Mouse (Mus musculus) G1E (cell line): Measurements from ENCODE around the gene Ugt1a6a.

Experiments used
- CTCF ChIP-seq: IDR thresholded peaks from 2 replicates; pipeline ENCODE4 v1.5.1; 2012; ENCODE audit warnings: low read depth, low read length, inconsistent platforms, mixed read lengths
- GATA1 ChIP-seq: IDR thresholded peaks from 2 replicates; pipeline ENCODE4 v1.6.1; 2012; ENCODE audit warnings: borderline replicate concordance, low read length, inconsistent platforms, mixed read lengths
- TAL1 ChIP-seq: conservative IDR thresholded peaks from 2 replicates; pipeline ENCODE4 v1.6.1; 2012; ENCODE audit warnings: low read depth, low read length, inconsistent platforms, mixed read lengths

DNA sequence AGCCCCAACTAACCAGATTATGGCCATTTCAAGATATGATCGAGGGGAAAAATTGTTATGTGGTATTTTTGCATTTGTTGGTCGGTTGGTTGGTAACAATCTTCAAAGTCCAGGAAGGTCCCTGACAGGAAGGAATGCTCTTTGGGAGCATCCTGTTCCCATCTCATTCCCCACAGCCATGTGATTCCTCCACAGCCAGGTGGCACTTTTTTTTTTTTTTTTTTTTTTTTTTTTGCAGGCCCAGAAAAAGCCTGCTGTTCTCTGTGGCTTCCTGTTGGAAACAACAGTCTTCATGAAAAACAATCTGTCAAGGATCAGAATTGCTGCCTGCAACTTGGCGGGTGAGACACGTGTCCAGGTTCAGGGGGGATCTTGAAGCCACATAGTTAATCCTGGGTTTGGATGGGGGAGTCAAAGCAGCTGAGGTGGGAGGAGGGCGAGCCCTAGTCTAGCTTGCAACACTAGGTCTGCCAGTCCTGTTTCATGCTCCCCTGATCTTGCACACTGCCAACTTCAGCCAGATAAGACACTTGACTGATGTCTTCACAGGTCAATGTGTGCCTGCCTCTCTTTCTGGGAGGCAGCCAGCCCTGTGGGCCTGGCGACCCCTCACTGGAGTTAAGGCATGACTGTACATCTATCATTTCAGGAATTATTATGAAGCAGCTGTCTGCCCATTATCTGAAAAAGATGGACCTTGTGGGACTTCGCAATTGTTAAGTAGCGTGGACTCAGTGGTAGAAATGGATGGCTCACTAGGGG, 124.5 kb downstream of the Ugt1a6a start:
- peak; percentile 33; the same call in 1 of the 2 replicates for TF ChIP-seq GATA1
- TF ChIP-seq CTCF = no peak
- no peak for TF ChIP-seq TAL1
